Mouse (Mus musculus) heart, postnatal 0 days (tissue): ENCODE results near the gene Rfc2. TPM values are rescaled to one million over a fixed set of nuclear protein-coding genes. Genes with fewer than 3 reads are reported as not detected.

Experiments
- ATAC-seq: fragments of 200-750 bp; cut with Nextera tagmentation; 2 replicates; pipeline ENCODE4 v1.8.0; 2017; ENCODE audit warnings: low read depth, moderate number of reproducible peaks, moderate library complexity; ENCODE audit not compliant: insufficient read depth
- DNase-seq: peaks from one replicate; pipeline ENCODE4 v3.0.0-alpha.2; 2016; ENCODE audit warnings: low spot score
- H3K27ac ChIP-seq: fragments of 300-500 bp; sonication (generic); 2 replicates; pipeline ENCODE4 v1.5.1; 2014; ENCODE audit warnings: low read depth, mild to moderate bottlenecking
- H3K27me3 ChIP-seq: fragments of 300-500 bp; sonication (generic); 2 replicates; pipeline ENCODE4 v1.6.1; 2014; ENCODE audit warnings: low read length, mixed read lengths; ENCODE audit not compliant: control insufficient read depth, insufficient read depth
- H3K36me3 ChIP-seq: fragments of 300-500 bp; sonication (generic); replicated peaks from 2 replicates; pipeline ENCODE4 v1.6.1; 2014; ENCODE audit warnings: low read length, mixed read lengths; ENCODE audit not compliant: control insufficient read depth, insufficient read depth
- H3K4me1 ChIP-seq: fragments of 300-500 bp; sonication (generic); 2 replicates; pipeline ENCODE4 v1.6.1; 2014; ENCODE audit warnings: antibody characterized with exemption; ENCODE audit not compliant: control insufficient read depth, insufficient read depth
- H3K4me2 ChIP-seq: fragments of 300-500 bp; sonication (generic); 2 replicates; pipeline ENCODE4 v1.6.1; 2014; ENCODE audit warnings: low read depth, mild to moderate bottlenecking, low read length, moderate library complexity
- H3K4me3 ChIP-seq: fragments of 300-500 bp; sonication (generic); 2 replicates; pipeline ENCODE4 v1.5.1; 2014; ENCODE audit warnings: low read depth, low read length
- H3K9ac ChIP-seq: fragments of 300-500 bp; sonication (generic); replicated peaks from 2 replicates; pipeline ENCODE4 v1.6.1; 2014; ENCODE audit warnings: low read depth, low read length, mixed read lengths
- H3K9me3 ChIP-seq: fragments of 300-500 bp; sonication (generic); replicated peaks from 2 replicates; pipeline ENCODE4 v1.6.1; 2016; ENCODE audit warnings: low read length; ENCODE audit not compliant: control insufficient read depth
- CTCF ChIP-seq: IDR thresholded peaks from 2 replicates; pipeline ENCODE4 v1.5.1; 2016; ENCODE audit warnings: antibody characterized with exemption, control low read depth, low read depth
- EP300 ChIP-seq: IDR thresholded peaks from 2 replicates; pipeline ENCODE4 v1.6.1; 2016; ENCODE audit warnings: antibody characterized with exemption, low read depth
- WGBS: fragments of 180-500 bp; shearing (Covaris S2); extraction: QIAGEN DNeasy Blood & Tissue Kit; methylation state at CpG from one replicate; pipeline ENCODE4 v1.1.7; 2014; 5-methylcytosine and 5-hydroxymethylcytosine counted together
- polyA plus RNA-seq: library from polyadenylated mRNA; unstranded; fragments of >200 nt; fragmentation: Nextera tagmentation; extraction: Ambion mirVana; gene quantifications from 2 replicates; pipeline ENCODE4 v1.2.1, GENCODE M21; 2015
- total RNA-seq: library from RNA; depleted of rRNA; stranded (reverse); fragments of >200 nt; gene quantifications from 2 replicates; pipeline ENCODE4 v1.2.3, GENCODE M21; 2014; ENCODE audit warnings: low replicate concordance

Rfc2 gene
- total and polyA plus RNA-seq, 2 experiments from 2014 or later: 64.6 to 92.1 TPM

GRCm38 (mm10) chr5:134632841-134633240, 51.7 kb downstream of the Rfc2 start:
- peaks cover 39% of the 10 kb centered on the region for H3K36me3 ChIP-seq

GRCm38 (mm10) chr5:134637820-134638367, 56.7 kb downstream of the Rfc2 start:
- H3K4me3 ChIP-seq: peak overlapping the region; percentile 94
- 22% methylated on average over 5 of the region's 5 CpGs for WGBS
- H3K9ac ChIP-seq: peak overlapping the region; percentile 97
- H3K4me2 ChIP-seq: peak overlapping the region; percentile 75
- H3K9me3 ChIP-seq: no peaks in the 10 kb centered on the region
- H3K27me3 ChIP-seq: no peaks in the 10 kb centered on the region
- no peak for TF ChIP-seq EP300
- no peak for TF ChIP-seq CTCF
- no peak for DNase-seq
- no peak for ATAC-seq
- peaks cover 9% of the 10 kb centered on the region for H3K4me1 ChIP-seq
- H3K36me3 ChIP-seq: peaks cover 17% of the 10 kb centered on the region
- peak overlapping the region; percentile 95 for H3K27ac ChIP-seq

More at GRCm38 (mm10) chr5:134632841-134633240, 51.7 kb downstream of the Rfc2 start:
- DNase-seq (no peak), ATAC-seq (no peak)
- no peak overlapping the region for H3K4me3 ChIP-seq
- H3K9me3 ChIP-seq: no peaks in the 10 kb centered on the region
- no peaks in the 10 kb centered on the region for H3K27me3 ChIP-seq
- WGBS: 57% methylated on average over 2 of the region's 2 CpGs
- peaks cover 5% of the 10 kb centered on the region for H3K4me1 ChIP-seq
- no peak for TF ChIP-seq EP300
- no peak for TF ChIP-seq CTCF
- H3K4me2 ChIP-seq: no peak overlapping the region
- no peak overlapping the region for H3K9ac ChIP-seq
- H3K27ac ChIP-seq: no peak overlapping the region

- Histone ChIP-seq H3K4me2 (peak overlapping the region; percentile 75), H3K9ac (peak overlapping the region; percentile 97), H3K27me3 (no peaks in the 10 kb centered on the region), H3K4me1 (peaks cover 9% of the 10 kb centered on the region), H3K9me3 (no peaks in the 10 kb centered on the region), H3K4me3 (peak overlapping the region; percentile 94), H3K27ac (peak overlapping the region; percentile 95), H3K36me3 (peaks cover 17% of the 10 kb centered on the region)
- TF ChIP-seq CTCF (no peak), EP300 (no peak)
- DNase-seq (no peak), ATAC-seq (peak; percentile 68)
- WGBS: under 1% methylated on average over 83 of the region's 85 CpGs
These were observed 57.5 kb downstream of the Rfc2 start for GRCm38 (mm10) chr5:134638461-134639268.

- H3K27ac ChIP-seq: peak within 1 kb of the TSS; percentile 95
- WGBS: under 1% methylated on average over 36 of the region's 52 CpGs
These were observed 58.1 kb downstream of the Rfc2 start, which contains the start of gene Eif4h for GRCm38 (mm10) chr5:134639269-134639682. Eif4h (minus strand) TSS chr5:134639490.

GRCm38 (mm10) chr5:134640371-134640770, 59.2 kb downstream of the Rfc2 start:
- H3K27me3 ChIP-seq: no peaks in the 10 kb centered on the region
- ATAC-seq (no peak), DNase-seq (no peak)
- no peak overlapping the region for H3K9ac ChIP-seq
- TF ChIP-seq EP300 (no peak), CTCF (no peak)
- H3K36me3 ChIP-seq: peaks cover 8% of the 10 kb centered on the region
- H3K27ac ChIP-seq: no peak overlapping the region
- no peaks in the 10 kb centered on the region for H3K9me3 ChIP-seq
- H3K4me1 ChIP-seq: peaks cover 9% of the 10 kb centered on the region
- 86% methylated on average over 3 of the region's 3 CpGs for WGBS
- H3K4me2 ChIP-seq: no peak overlapping the region
- H3K4me3 ChIP-seq: no peak overlapping the region

More at GRCm38 (mm10) chr5:134639269-134639682, 58.1 kb downstream of the Rfc2 start, which contains the start of gene Eif4h:
- peak within 1 kb of the TSS; percentile 75 for H3K4me2 ChIP-seq
- ATAC-seq: peak; percentile 93
- H3K9ac ChIP-seq: peak within 1 kb of the TSS; percentile 97
- DNase-seq: peak; percentile 94
- H3K36me3 ChIP-seq: peaks cover 15% of the 10 kb centered on the region
- H3K4me3 ChIP-seq: peak within 1 kb of the TSS; percentile 94
- no peaks in the 10 kb centered on the region for H3K9me3 ChIP-seq
- no peaks in the 10 kb centered on the region for H3K27me3 ChIP-seq
- H3K4me1 ChIP-seq: peaks cover 9% of the 10 kb centered on the region
- no peak for TF ChIP-seq CTCF
- no peak for TF ChIP-seq EP300
